Mouse (Mus musculus) midbrain, postnatal 0 days (tissue): ENCODE measurements around the gene Snrpa. TPM values are rescaled to one million over a fixed set of nuclear protein-coding genes. Genes with fewer than 3 reads are reported as not detected.
A peak's percentile ranks its signal among the peaks of the same experiment; 100 is the strongest.

Experiments used
- ATAC-seq: fragments of 200-750 bp; cut with Nextera tagmentation; 2 replicates; pipeline ENCODE4 v1.8.0; 2017; ENCODE audit warnings: moderate number of reproducible peaks, mild to moderate bottlenecking, moderate TSS enrichment, moderate library complexity; ENCODE audit not compliant: low FRiP score
- DNase-seq: peaks from one replicate; pipeline ENCODE4 v3.0.0-alpha.2; 2015; ENCODE audit warnings: low spot score
- H3K27ac ChIP-seq: fragments of 300-500 bp; sonication (generic); 2 replicates; pipeline ENCODE4 v1.5.1; 2014; ENCODE audit warnings: low read depth, mild to moderate bottlenecking, low read length, mixed read lengths
- H3K27me3 ChIP-seq: fragments of 300-500 bp; sonication (generic); 2 replicates; pipeline ENCODE4 v1.6.1; 2014; ENCODE audit warnings: low read length, control low read depth, mixed read lengths; ENCODE audit not compliant: insufficient read depth
- H3K36me3 ChIP-seq: fragments of 300-500 bp; sonication (generic); 2 replicates; pipeline ENCODE4 v1.6.1; 2014; ENCODE audit warnings: low read length, control low read depth, mixed read lengths; ENCODE audit not compliant: insufficient read depth
- H3K4me1 ChIP-seq: fragments of 300-500 bp; sonication (generic); 2 replicates; pipeline ENCODE4 v1.6.1; 2014; ENCODE audit warnings: mild to moderate bottlenecking, control low read depth, antibody characterized with exemption, low read length, mixed read lengths; ENCODE audit not compliant: insufficient read depth
- H3K4me2 ChIP-seq: fragments of 300-500 bp; sonication (generic); 2 replicates; pipeline ENCODE4 v1.6.1; 2014; ENCODE audit warnings: low read depth, mild to moderate bottlenecking, low read length, mixed read lengths; ENCODE audit not compliant: poor library complexity, severe bottlenecking
- H3K4me3 ChIP-seq: fragments of 300-500 bp; sonication (generic); 2 replicates; pipeline ENCODE4 v1.5.1; 2014; ENCODE audit warnings: low read depth, mild to moderate bottlenecking, low read length, moderate library complexity
- H3K9ac ChIP-seq: fragments of 300-500 bp; sonication (generic); replicated peaks from 2 replicates; pipeline ENCODE4 v1.6.1; 2014; ENCODE audit warnings: mild to moderate bottlenecking, low read length, moderate library complexity, mixed read lengths; ENCODE audit not compliant: poor library complexity, severe bottlenecking
- H3K9me3 ChIP-seq: fragments of 300-500 bp; sonication (generic); 2 replicates; pipeline ENCODE4 v1.6.1; 2016; ENCODE audit warnings: low read length, control low read depth
- CTCF ChIP-seq: IDR thresholded peaks from 2 replicates; pipeline ENCODE4 v1.5.1; 2016; ENCODE audit warnings: antibody characterized with exemption, mild to moderate bottlenecking
- WGBS: fragments of 180-500 bp; shearing (Covaris S2); extraction: QIAGEN DNeasy Blood & Tissue Kit; methylation state at CpG from one replicate; pipeline ENCODE4 v1.1.7; 2014; 5-methylcytosine and 5-hydroxymethylcytosine counted together
- polyA plus RNA-seq: library from polyadenylated mRNA; unstranded; fragments of >200 nt; fragmentation: Nextera tagmentation; extraction: Ambion mirVana; gene quantifications from 2 replicates; pipeline ENCODE4 v1.2.1, GENCODE M21; 2015
- total RNA-seq: library from RNA; depleted of rRNA; stranded (reverse); fragments of >200 nt; gene quantifications from 2 replicates; pipeline ENCODE4 v1.2.3, GENCODE M21; 2014

Snrpa gene
- total and polyA plus RNA-seq, 2 experiments from 2014 or later = 142 to 147 TPM

DNA sequence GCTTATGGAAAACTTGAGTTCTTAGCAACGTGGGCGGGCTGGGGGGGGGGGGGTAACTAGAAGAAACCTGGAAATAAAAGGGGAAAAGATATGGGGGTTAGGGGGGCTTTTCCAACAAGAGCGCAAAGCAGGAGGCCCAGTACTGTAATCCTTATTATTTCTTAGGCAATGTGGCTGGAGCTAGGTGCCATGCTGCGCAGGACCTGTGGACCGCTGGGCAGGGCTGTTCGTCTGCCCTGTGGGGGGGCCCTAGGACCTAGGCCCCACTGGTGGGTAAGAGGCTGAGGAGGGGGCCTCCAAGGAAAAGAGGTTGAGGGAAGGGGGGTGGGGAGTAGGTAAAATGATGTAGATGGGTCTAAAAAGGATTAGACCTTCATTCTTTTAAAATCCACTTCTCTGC lies 37.2 kb upstream of the Snrpa start:
- Histone ChIP-seq H3K9me3 (no peaks in the 10 kb centered on the region), H3K27me3 (no peaks in the 10 kb centered on the region), H3K27ac (peak overlapping the region; percentile 62), H3K9ac (peak overlapping the region; percentile 54), H3K4me1 (peaks cover 11% of the 10 kb centered on the region), H3K4me2 (peak overlapping the region; percentile 70), H3K4me3 (peak overlapping the region; percentile 48), H3K36me3 (no peaks in the 10 kb centered on the region)
- ATAC-seq (peak; percentile 31; the same call in 1 of the 2 replicates), DNase-seq (no peak)
- TF ChIP-seq CTCF = no peak
- WGBS = 3% methylated on average over 4 of the region's 6 CpGs

- H3K4me3 ChIP-seq = peak within 1 kb of the TSS; percentile 48
- no peaks in the 10 kb centered on the region for H3K36me3 ChIP-seq
- peaks cover 11% of the 10 kb centered on the region for H3K4me1 ChIP-seq
- ATAC-seq (peak; percentile 92), DNase-seq (peak; percentile 97)
- H3K4me2 ChIP-seq = peak within 1 kb of the TSS; percentile 70
- no peaks in the 10 kb centered on the region for H3K9me3 ChIP-seq
- H3K27ac ChIP-seq = peak within 1 kb of the TSS; percentile 62
- peak; percentile 58 for TF ChIP-seq CTCF
- no peaks in the 10 kb centered on the region for H3K27me3 ChIP-seq
- H3K9ac ChIP-seq = peak within 1 kb of the TSS; percentile 54
- WGBS = under 1% methylated on average over 25 of the region's 25 CpGs
These were observed 36.8 kb upstream of the Snrpa start, which contains the start of gene Coq8b for GRCm38 (mm10) chr7:27232781-27233281. Coq8b (plus strand) TSS chr7:27233023.

DNA sequence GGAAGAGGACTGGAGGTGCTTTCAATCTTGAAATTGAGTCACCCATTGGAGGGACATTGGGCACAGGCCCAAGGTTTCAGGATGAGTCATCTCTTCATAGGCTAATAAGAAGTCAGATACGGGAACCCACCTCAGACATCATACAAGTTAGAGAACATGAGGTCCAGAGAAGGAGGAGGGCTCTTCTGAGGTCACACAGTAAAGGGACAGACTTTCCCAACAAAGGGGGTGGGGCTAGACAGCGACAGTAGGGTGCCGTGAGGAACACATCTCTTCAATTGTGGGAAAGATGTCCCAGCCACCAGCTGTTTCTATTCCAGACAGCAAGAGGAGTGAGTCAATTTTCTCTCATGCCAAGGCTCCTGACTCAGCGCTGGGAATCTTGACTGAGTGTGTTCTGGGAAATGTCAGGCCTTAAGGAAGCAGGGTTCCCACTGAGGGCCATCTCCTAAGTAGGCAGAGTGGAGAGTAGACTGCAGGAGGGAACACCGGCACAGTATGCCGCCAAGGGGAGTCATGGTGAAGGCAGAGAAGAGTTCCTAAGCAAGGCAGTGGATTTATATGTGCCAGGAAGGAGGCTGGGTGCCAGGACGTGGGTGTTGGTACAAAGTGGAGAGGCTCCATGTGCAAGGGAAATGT lies 35.7 kb upstream of the Snrpa start:
- Histone ChIP-seq H3K36me3 (no peaks in the 10 kb centered on the region), H3K4me3 (no peak overlapping the region), H3K4me2 (no peak overlapping the region), H3K9me3 (no peaks in the 10 kb centered on the region), H3K4me1 (peaks cover 14% of the 10 kb centered on the region), H3K27ac (0 out of 2 replicates have a peak overlapping the region, but pooled peaks have one; percentile 62), H3K27me3 (no peaks in the 10 kb centered on the region), H3K9ac (no peak overlapping the region)
- no peak for TF ChIP-seq CTCF
- WGBS = 77% methylated on average over 7 of the region's 7 CpGs
- DNase-seq (no peak), ATAC-seq (no peak)

DNA sequence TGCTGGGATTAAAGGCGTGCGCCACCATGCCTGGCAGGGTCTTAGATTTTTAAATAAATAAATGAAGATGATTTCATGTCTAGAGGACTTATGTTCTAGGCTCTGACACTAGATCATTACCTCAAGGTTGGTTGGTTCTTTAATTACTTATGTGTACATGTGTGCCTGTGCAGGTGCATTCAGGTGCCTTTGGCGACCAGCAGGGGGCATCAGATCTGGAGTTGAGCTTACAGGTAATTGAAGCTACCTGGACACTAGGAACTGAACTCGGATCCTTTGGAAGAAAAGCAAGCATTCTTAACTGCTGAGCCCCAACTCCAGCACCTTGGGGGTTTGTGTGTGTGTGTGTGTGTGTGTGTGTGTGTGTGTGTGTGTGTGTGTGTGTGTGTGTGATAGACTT lies 34.7 kb upstream of the Snrpa start:
- no peaks in the 10 kb centered on the region for H3K9me3 ChIP-seq
- DNase-seq (no peak), ATAC-seq (no peak)
- peaks cover 24% of the 10 kb centered on the region for H3K4me1 ChIP-seq
- TF ChIP-seq CTCF = peak; percentile 32; the same call in 1 of the 2 replicates
- no peaks in the 10 kb centered on the region for H3K27me3 ChIP-seq
- no peak overlapping the region for H3K4me2 ChIP-seq
- H3K4me3 ChIP-seq = no peak overlapping the region
- no peak overlapping the region for H3K27ac ChIP-seq
- no peak overlapping the region for H3K9ac ChIP-seq
- 76% methylated on average over 4 of the region's 4 CpGs for WGBS
- H3K36me3 ChIP-seq = no peaks in the 10 kb centered on the region

DNA sequence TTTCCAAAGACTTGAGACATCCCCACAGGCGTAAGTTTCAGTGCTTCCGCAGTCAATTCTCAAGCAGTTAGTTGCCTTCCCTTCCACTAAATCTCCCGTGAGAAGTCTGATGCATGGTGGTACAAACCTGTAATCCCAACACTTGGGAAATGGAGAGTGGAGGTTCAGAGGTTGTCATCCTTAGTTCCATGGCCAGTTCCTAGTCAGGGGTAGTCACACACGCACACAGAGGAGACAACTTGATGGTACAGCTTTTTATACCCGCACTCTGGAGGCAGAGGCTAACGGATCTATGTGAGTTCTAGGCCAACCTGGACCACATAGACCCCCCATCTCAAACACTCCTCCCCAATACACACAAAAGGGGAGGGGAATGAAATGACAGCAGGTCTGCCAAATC lies 32.8 kb upstream of the Snrpa start:
- 15% methylated on average over 6 of the region's 6 CpGs for whole genome bisulfite sequencing
- Histone ChIP-seq H3K4me1 (peaks cover 35% of the 10 kb centered on the region), H3K27ac (peak overlapping the region; percentile 81), H3K4me2 (peak overlapping the region; percentile 91), H3K9me3 (no peaks in the 10 kb centered on the region), H3K9ac (peak overlapping the region; percentile 86; the same call in 1 of the 2 replicates), H3K36me3 (no peaks in the 10 kb centered on the region), H3K4me3 (peak overlapping the region; percentile 78), H3K27me3 (no peaks in the 10 kb centered on the region)
- no peak for TF ChIP-seq CTCF
- DNase-seq = no peak
- ATAC-seq = no peak; the same call in 1 of the 2 replicates

GRCm38 (mm10) chr7:27228281-27228821 lies 32.3 kb upstream of the Snrpa start, which contains the start of gene Itpkc:
Itpkc (minus strand) TSS chr7:27228661.
- ATAC-seq (peak; percentile 77), DNase-seq (peak; percentile 96)
- WGBS = under 1% methylated on average over 48 of the region's 49 CpGs
- Histone ChIP-seq H3K9me3 (no peaks in the 10 kb centered on the region), H3K27ac (peak within 1 kb of the TSS; percentile 81), H3K4me2 (peak within 1 kb of the TSS; percentile 91), H3K4me3 (peak within 1 kb of the TSS; percentile 78), H3K36me3 (no peaks in the 10 kb centered on the region), H3K9ac (peak within 1 kb of the TSS; percentile 86), H3K27me3 (no peaks in the 10 kb centered on the region), H3K4me1 (peaks cover 33% of the 10 kb centered on the region)
- peak; percentile 46 for TF ChIP-seq CTCF
